Mouse (Mus musculus): ENCODE results near the gene Kmt2c.

The Kmt2c gene

GRCm38 (mm10) chr5:25222752-25223702, 275.6 kb downstream of the Kmt2c start, which contains the start of gene E130116L18Rik:
Gene E130116L18Rik, minus strand, starts transcription at chr5:25223153.
- DNase-seq (ENCODE audit: low spot score in 2 of 2): peak; percentile 59 to 76

All from spleen, postnatal 14 days (tissue).